Mouse (Mus musculus) urinary bladder, adult 18-20 months (tissue): ENCODE measurements around the gene Cyp26b1.

ENCODE experiments used
- DNase-seq, 2 experiments: peaks; one replicate each; pipeline ENCODE4 v3.0.0; 2022; ENCODE audit warnings: low spot score in 2 of 2, mixed read lengths in 2 of 2

Cyp26b1 gene

DNA sequence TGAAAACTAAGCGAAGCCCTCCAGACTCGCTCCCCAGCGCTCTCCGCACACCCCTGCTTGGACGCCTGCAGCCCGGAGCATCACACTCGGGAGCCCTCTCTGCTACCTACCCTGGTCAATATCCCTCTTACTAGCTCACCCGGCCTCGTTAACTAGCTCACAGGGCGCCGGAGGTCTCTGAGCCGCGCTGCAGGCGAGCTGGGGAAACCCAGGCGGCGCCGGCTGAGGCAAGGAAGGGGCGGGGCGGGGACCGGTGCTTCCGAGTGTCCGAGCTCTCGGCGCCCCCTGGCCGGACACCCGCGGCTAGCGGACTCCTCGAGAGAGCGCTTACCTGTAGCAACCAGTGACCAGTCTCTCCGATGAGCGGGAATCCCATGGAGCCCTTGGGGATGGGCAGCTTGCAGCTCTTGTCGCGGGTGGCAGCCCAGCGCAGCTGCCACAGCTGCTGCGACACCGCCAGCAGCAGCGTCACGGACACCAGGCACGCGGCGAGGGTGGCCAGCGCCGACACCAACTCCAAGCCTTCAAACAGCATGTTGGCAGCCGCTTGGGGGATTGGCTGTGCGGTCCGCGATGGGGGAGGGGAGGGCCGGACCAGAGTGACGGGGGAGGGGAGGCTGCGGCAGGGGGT lies 6.1 kb downstream of the Cyp26b1 start:
- peak in 1 of 2 experiments; percentile 55 for DNase-seq

GRCm38 (mm10) chr6:84586551-84587200 lies 7.0 kb downstream of the Cyp26b1 start:
- DNase-seq: no peak

DNA sequence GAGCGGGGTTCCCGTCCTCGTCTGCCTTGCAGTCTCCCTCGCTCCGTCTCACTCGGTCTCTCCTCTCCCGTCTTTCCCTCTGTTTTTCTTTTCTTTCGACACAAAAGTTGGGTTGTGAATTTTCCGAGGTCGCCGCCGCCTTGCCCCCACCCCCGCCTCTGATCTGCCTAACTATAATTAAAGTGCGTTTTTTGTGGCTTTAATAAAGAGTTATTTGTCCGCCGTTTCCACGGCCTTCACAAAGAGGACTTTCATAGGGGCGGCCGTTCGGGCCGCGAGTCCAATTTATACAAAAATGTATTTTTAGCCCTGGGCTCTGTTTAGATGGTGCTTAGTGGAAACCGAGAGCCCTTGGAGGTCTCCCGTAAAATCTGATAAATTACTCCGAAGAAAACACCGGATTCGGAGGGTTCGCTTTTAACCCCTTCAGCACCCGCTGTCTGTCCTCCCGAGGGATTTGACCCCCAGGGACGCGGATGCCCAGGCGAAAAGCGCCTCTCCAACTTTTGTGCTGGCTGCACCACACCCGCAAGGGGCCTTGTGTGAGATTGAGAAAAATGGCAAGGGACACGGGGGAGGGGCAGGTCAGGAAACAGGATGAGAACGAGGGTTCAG lies 7.9 kb downstream of the Cyp26b1 start:
- DNase-seq: no peak

GRCm38 (mm10) chr6:84584783-84585685 lies 8.7 kb downstream of the Cyp26b1 start:
- DNase-seq: peak in 1 of 2 experiments; percentile 21

GRCm38 (mm10) chr6:84583841-84584782 lies 9.6 kb downstream of the Cyp26b1 start:
- DNase-seq: peak in 1 of 2 experiments; percentile 19

DNA sequence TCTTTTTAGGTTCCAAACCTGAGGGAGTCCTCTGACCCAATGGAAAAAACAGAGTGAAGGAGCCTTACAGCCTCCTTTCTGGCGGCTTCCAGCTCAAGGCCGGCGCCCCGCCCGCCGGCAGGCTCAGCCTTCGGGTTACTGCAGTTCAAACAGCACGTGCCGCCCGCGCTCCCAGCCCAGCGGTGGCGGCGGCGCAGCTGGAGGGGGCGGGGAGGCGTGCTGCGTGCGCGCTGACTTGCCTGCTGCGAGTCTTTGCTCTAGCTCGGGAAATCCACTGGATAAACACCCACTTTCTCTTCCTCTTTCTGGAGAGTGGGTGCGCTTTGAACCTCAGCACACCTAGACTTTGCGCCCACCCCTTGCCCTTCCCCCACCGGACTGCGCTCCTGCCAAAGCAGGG lies 10.3 kb downstream of the Cyp26b1 start:
- DNase-seq: peak; percentile 67 to 75

GRCm38 (mm10) chr6:84582826-84583225 lies 10.9 kb downstream of the Cyp26b1 start:
- no peak for DNase-seq

DNA sequence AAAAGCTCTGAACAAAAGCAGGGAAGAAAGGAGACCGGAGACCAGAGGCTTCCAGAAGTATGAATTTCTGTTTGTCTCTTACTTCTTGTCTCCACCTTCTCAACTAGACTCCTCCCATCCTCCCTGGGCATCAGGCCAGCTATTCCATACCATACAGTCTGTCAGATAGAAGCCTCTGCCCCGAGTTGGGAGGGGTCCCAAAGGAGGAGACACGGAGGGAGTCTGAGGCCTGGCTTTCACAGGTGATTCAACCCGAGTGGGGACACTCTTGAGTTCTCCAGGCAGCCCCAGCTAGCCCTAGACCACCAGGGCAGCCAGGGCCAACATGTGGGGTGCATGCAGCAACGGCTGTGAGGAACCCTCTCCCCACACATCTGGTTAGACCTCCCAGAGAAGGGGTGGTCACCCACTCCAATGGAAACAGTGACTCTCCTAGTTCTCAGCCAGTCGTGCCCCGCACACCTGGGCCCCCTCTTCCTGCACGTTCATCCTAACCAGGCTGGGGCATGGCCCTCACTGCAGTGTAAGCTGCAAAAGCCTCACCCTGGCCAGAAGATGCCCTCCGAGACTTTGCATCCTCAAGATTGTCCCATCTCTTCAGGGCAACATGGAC lies 11.8 kb downstream of the Cyp26b1 start:
- no peak for DNase-seq

DNA sequence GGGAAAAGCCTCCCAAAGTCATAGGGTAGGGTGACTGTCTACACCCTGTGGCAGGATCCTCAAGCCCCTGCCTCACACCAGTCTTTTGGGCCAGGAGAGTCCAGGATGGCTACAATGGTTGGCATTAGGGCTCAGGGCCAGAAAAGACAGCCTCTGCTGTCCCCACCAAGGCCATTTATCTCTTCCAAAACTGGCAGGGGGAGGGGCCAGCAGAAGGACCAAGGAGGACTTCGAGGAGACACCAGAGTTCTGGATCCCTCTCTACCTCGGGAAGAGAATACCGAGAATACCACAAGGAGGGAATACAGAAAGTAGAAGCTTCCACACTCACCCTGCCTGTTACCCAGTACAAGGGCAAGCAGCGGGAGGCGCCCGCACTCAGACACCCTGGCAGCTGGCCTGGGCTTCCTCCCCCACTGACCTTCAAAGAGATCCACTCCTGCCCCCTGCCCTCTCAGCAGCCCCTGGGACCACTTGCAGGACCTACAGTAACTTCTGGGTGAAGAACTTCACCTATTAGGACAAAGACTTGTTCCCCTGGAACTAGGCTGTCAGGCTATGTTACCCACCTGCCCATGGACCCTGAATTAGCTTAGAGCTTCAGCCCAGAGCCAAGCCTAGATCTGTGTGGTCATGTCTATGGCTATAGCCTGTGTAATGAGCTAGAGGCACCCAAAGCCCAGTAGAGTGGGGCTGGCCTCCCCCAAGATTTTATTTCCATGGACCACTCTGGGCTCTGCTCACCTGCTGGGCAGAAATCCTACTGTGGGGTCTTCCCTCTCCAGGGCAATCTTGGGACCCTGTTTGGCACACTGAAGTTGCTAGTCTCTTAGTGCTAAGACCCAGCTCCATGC lies 12.5 kb downstream of the Cyp26b1 start:
- DNase-seq: no peak

GRCm38 (mm10) chr6:84579508-84579907 lies 14.2 kb downstream of the Cyp26b1 start:
- no peak for DNase-seq

DNA sequence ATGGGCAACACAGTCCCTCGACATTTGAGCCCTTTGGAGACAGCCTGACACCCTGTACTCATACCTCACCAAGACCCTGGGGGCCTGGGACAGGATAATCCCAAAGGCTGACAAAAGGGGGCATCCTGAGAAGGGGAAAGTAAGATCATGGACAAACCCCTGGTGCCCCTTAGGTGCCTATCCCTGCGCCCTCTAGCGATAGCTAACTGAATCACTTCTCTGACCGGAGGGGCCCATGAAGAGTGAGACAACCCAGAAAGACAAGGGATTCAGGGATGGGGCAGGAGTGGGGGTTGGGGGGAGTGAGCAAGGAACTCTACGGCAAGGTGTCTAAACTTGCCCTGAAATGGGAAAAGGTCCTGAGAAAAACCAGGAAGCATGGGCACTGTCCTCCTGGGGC lies 14.8 kb downstream of the Cyp26b1 start:
- no peak for DNase-seq

DNA sequence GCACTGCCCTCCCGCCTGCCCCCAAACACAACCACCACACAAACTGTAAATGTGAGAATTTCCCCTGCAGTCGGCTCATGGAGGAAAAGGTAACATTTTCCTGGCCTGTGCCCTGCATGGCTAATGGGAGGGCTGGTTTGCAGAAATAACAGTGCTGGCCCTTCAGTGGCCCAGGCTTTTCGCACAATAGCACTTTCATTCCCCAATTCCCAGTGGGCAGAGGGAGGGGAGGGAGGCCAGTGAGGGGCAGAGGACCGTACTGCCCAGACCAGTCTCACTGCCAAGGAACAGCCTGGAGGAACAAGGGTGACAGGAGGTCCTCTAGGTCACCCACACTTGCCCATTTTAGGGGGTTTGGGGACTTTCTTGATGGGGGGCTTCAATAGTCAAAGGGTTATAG lies 15.8 kb downstream of the Cyp26b1 start:
- no peak for DNase-seq

GRCm38 (mm10) chr6:84573905-84574660 lies 19.6 kb downstream of the Cyp26b1 start:
- no peak for DNase-seq

DNA sequence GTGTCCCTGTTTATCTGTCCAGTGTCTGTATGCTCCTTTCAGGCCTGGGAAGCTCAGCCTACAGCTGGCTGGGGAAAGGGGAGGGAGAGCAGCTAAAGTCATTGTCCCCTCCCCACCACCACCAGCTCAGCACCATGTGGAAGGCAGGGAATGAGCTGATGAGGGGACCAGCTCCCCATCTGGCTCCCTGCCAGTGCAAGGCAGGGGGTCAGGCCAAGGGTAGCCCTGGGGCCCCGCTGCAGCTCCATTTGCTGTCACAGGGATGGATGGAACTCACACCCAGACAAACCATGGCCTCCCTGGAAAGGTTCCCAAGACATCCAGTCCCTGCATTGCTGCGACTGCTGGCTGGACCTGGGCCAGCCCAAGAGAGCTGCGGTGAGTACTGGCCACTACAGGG lies 23.7 kb downstream of the Cyp26b1 start:
- DNase-seq: no peak

DNA sequence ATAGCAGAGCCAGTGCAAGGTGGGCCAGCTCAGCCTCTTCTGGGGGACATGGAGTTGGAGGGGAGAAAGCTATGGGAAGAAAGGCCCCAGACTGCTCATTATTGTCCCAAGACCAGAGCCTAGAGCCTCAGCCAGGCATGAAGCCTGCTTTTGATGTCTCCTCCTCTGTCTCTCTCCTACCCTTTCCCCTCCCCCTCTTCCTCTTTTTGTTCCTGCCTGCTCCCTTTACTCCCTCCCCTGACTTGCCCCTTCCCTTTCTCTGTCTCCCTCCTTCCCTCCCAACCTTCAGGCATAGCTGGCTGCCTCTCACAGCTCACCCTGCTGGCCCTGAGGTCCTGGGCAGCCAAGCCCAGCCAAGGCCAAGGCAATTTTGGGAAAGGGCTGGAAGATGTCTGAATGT lies 24.1 kb downstream of the Cyp26b1 start:
- DNase-seq: no peak

GRCm38 (mm10) chr6:84568880-84569279 lies 24.8 kb downstream of the Cyp26b1 start:
- no peak for DNase-seq

- DNase-seq: no peak
Measured at GRCm38 (mm10) chr6:84567696-84568095, 26.0 kb downstream of the Cyp26b1 start.

- DNase-seq: no peak
Measured at GRCm38 (mm10) chr6:84566825-84567224, 26.9 kb downstream of the Cyp26b1 start.

GRCm38 (mm10) chr6:84565245-84565644 lies 28.5 kb downstream of the Cyp26b1 start:
- DNase-seq: no peak
